In the genomic region with DNA sequence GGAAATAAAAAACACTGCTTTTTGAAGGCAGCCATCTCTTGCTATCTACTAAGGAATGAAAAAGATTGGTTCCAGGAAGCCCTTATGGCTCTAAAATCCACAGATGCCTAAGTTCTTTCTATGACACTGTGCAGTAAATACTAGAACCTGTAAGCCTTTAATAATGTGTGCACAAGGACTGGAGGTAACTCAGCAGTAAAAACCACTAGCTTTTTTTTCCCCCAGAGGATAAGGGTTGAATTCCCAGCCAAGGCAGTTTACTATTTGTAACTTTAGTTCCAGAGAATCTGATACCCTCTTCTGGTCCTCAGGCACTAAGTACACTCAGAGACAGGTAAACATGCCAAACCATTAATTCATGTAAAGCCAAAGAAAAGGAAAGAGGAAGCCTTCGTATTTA, we compare ENCODE assay signal across 7 mouse cellular contexts. TPM values are rescaled to one million over a fixed set of nuclear protein-coding genes. Genes with fewer than 3 reads are reported as not detected.
"Had no signal": no experiment of that assay in that cellular context is flagged by ENCODE, and none has a peak within 500 bp of the region (broad histone marks: within the 10 kb centered on the region; RNA-seq: fewer than 3 reads in every experiment).

No protein-coding gene starts in this region.

RNA-seq across cellular contexts. Expression of a gene that starts 20.1 kb away (rescaled TPM):
- polyA plus RNA-seq: neural tube, embryonic 13.5 days; neural tube, embryonic 14.5 days; neural tube, embryonic 15.5 days; spleen, adult 2 months; stomach, embryonic 15.5 days; thymus, adult 2 months; urinary bladder, adult 2 months had no signal
